Mouse (Mus musculus): ENCODE data around the gene App.

The App gene

GRCm38 (mm10) chr16:85150902-85151301, 22.7 kb downstream of the App start:
- no peak for DNase-seq

- DNase-seq, result no peak
Observed at GRCm38 (mm10) chr16:85149509-85149871, 24.1 kb downstream of the App start.

- no peak for DNase-seq
Observed at GRCm38 (mm10) chr16:85148615-85149508, 24.7 kb downstream of the App start.

- no peak for DNase-seq
Observed at GRCm38 (mm10) chr16:85147440-85147839, 26.1 kb downstream of the App start.

- DNase-seq, result no peak
Observed at GRCm38 (mm10) chr16:85145771-85146178, 27.8 kb downstream of the App start.

- no peak for DNase-seq
Observed at GRCm38 (mm10) chr16:85145369-85145768, 28.2 kb downstream of the App start.

GRCm38 (mm10) chr16:85144401-85144800, 29.2 kb downstream of the App start:
- DNase-seq, result no peak

GRCm38 (mm10) chr16:85143863-85144262, 29.7 kb downstream of the App start:
- DNase-seq, result no peak

- DNase-seq, result no peak
Observed at GRCm38 (mm10) chr16:85143188-85143587, 30.4 kb downstream of the App start.

GRCm38 (mm10) chr16:85141404-85141803, 32.2 kb downstream of the App start:
- DNase-seq, result no peak

GRCm38 (mm10) chr16:85139178-85139604, 34.4 kb downstream of the App start:
- no peak for DNase-seq

- no peak for DNase-seq
Observed at GRCm38 (mm10) chr16:85137348-85137747, 36.2 kb downstream of the App start.

- DNase-seq, result no peak
Observed at GRCm38 (mm10) chr16:85136046-85136445, 37.5 kb downstream of the App start.

- peak; percentile 20 for DNase-seq
Observed at GRCm38 (mm10) chr16:85133468-85133881, 40.1 kb downstream of the App start.

- no peak for DNase-seq
Observed at GRCm38 (mm10) chr16:85133057-85133456, 40.5 kb downstream of the App start.

- DNase-seq, result no peak
Observed at GRCm38 (mm10) chr16:85132182-85132581, 41.4 kb downstream of the App start.

GRCm38 (mm10) chr16:85130861-85131556, 42.6 kb downstream of the App start:
- DNase-seq, result peak; percentile 49

GRCm38 (mm10) chr16:85128693-85129657, 44.6 kb downstream of the App start:
- no peak for DNase-seq

GRCm38 (mm10) chr16:85128347-85128664, 45.3 kb downstream of the App start:
- DNase-seq, result no peak

GRCm38 (mm10) chr16:85127661-85128346, 45.8 kb downstream of the App start:
- no peak for DNase-seq

- no peak for DNase-seq
Observed at GRCm38 (mm10) chr16:85124649-85125048, 48.9 kb downstream of the App start.

- DNase-seq, result no peak
Observed at GRCm38 (mm10) chr16:85121983-85122382, 51.6 kb downstream of the App start.

Data from liver (tissue).